Mouse (Mus musculus) gastrocnemius, postnatal 10 days (tissue): ENCODE measurements at regions not wholly inside any gene's neighbourhood (a gene's known extent, or its start where the extent isn't known, plus 50 kb on each side); places are given as distances from the start of the nearest gene placed in this dataset.

Experiments
- DNase-seq: peaks from one replicate; pipeline ENCODE4 v3.0.0; 2021; ENCODE audit warnings: mixed read lengths

DNA sequence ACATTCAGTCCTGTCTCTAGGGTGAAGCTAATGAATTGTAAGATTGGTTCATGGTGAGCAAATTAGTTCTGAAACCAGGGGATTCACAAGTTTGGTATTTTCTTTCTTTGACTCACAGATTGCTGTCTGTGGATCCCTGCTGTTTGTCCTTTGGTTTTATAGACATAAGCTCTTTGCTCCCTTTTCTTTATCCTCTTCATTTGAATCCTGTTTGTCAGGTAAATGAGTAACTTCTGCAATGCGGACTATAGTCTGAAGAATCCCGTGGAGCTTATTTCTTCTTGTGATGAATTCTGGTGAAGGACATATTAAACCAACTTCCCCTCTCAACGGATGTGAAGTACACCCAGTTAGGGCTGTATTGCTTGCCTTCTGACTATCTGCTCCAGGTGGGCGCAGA, 69.6 kb upstream of the Fndc3a start:
- no peak for DNase-seq

DNA sequence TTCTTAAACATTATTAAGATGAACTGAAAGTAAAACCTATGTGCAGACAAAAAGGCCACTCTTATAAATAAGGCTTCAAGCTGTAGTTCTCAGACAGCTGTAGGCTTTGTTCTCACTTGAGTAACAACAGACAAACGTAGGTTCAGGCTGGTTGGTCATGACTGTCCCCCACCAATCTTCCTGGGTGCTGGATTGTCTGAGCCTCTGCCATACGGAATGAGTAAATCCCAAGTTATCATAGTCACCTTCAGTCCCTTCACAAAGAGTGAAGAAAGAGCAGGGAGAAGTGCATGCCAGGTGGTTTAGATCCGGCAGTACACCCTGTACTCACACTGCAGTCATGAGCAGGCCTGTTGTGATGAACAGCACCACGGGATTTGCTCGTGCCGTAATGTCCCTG, 69.0 kb upstream of the Fndc3a start:
- no peak for DNase-seq

DNA sequence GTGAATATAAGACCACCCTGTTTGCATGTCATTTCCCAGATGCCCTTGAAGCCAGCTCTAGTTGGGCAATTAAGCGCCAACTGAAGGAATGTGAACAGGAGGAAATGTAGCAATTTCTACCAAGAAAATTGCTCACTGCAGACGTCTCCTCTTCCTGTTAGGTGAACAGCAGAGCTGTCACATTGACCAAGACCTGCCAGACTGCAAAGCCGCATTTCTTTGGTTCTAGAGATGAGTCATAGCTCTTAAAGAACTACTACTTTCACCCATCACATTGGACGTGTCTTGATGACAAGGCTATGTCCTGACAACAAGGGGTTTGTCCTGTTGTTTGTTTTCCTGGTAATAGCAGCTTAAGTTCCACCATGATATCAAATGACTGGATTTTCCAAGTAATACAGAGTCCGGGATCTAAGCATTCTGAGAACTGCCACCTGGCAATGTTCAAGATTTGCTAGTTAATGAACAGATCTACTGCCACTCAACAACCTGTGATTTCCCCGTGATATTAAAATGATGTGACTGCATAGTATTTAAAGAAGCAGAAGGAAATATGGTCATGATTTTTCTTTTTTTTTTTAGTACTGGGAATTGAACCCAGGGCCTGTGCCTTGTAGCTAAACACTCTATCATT, 68.2 kb upstream of the Fndc3a start:
- no peak for DNase-seq

DNA sequence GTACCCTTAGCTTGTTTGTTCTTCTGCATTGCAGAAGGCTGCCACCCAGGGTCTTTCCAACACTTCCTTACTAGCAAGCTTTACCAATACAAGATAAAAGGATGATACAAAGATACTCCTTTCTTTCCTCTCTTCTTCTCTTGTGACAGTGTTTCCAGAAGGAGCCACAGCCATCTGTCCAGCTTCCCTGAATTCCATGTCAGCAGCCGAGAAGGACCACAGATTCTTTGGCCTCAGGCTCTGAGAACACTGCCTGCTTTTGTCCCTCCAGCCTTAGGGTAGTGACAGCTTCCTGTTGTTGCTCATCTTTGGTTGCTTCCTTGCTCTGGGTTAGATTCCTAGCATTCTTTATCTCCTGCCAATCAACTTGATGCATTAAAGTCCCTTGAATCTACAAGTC, 60.4 kb upstream of the Fndc3a start:
- DNase-seq: no peak

DNA sequence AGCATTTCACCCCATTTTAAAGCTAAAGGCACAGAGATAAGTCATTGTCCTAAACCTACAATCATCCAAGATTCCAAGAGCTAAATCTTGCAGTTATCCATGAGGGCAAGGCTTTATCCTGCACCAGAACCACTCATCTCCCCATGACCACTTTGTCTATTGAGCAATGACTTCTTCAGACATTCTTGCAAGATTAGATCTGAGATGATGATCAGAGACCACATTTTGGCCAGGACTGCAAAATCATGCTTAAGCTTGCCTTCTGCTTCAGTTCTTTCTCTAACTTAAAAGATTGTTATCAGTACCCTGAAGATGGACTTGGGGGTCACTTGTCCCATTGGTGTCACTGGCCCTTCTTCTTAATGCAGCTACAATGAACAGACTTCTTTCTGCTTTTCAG, 50.3 kb upstream of the Fndc3a start:
- DNase-seq: no peak
